ENCODE assay signal across 22 mouse cellular contexts in the genomic region with DNA sequence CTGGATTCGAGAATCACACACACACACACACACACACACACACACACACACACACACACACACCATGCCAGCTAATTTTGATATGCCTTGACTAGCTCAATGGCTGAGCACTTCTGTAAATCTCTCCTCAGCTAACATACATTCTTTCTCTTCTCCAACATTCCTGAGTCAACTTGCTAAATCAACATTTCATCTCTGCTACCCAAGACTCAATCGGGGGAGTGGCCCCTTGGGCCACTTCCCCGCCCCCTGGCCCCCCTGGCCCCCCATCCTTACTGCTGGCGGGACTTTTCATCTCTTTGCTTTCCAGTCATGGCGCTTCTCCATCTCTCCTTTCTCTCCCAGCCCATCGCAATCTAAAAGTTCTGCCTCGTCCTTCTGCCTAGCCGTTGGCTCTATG. TPM values are rescaled to one million over a fixed set of nuclear protein-coding genes. Genes with fewer than 3 reads are reported as not detected.
"Had no signal": no experiment of that assay in that cellular context is flagged by ENCODE, and none has a peak within 500 bp of the region (broad histone marks: within the 10 kb centered on the region; RNA-seq: fewer than 3 reads in every experiment).

No protein-coding gene starts in this region.

- DNase-seq: liver; liver, embryonic 13.5 days; liver, postnatal 0 days; lung, postnatal 14 days; lung, postnatal 36 days; right cerebral cortex, postnatal 14 days; thymus, adult 2 months; thymus, postnatal 25 days; thymus, postnatal 4 days had no signal

- H3K9me3 ChIP-seq: liver, embryonic 13.5 days; liver, embryonic 15.5 days; megakaryocyte, embryonic 14.5 days; midbrain, embryonic 13.5 days; midbrain, embryonic 15.5 days; neural tube, embryonic 12.5 days had no signal

- H3K4me2 ChIP-seq: liver, embryonic 11.5 days; liver, embryonic 13.5 days; liver, embryonic 15.5 days; midbrain, embryonic 13.5 days; midbrain, embryonic 15.5 days; neural tube, embryonic 12.5 days had no signal

- H3K4me1 ChIP-seq: liver, embryonic 13.5 days; liver, embryonic 15.5 days; megakaryocyte, embryonic 14.5 days; midbrain, embryonic 15.5 days; neural tube, embryonic 12.5 days had no signal

- H3K36me3 ChIP-seq: liver, embryonic 13.5 days; liver, embryonic 15.5 days; midbrain, embryonic 13.5 days; midbrain, embryonic 15.5 days; neural tube, embryonic 12.5 days had no signal

- H3K27me3 ChIP-seq: liver, embryonic 13.5 days; liver, embryonic 15.5 days; midbrain, embryonic 13.5 days; midbrain, embryonic 15.5 days; neural tube, embryonic 12.5 days had no signal

- H3K27ac ChIP-seq: liver, embryonic 13.5 days; liver, embryonic 15.5 days; macrophage; midbrain, embryonic 13.5 days; midbrain, embryonic 15.5 days; neural tube, embryonic 12.5 days had no signal

- ATAC-seq: liver, postnatal 0 days; midbrain, embryonic 13.5 days; midbrain, embryonic 15.5 days had no signal

- H3K9ac ChIP-seq: liver, embryonic 13.5 days; liver, embryonic 15.5 days; liver, postnatal 0 days; midbrain, embryonic 13.5 days; midbrain, embryonic 15.5 days; neural tube, embryonic 12.5 days had no signal

- H3K4me3 ChIP-seq: liver, embryonic 13.5 days; liver, embryonic 15.5 days; megakaryocyte, embryonic 14.5 days; midbrain, embryonic 13.5 days; midbrain, embryonic 15.5 days; neural tube, embryonic 12.5 days had no signal

RNA-seq across cellular contexts. Expression of a gene that starts 13.2 kb away (rescaled TPM):
- polyA plus RNA-seq: liver, embryonic 11.5 days; liver, embryonic 13.5 days; liver, embryonic 15.5 days; liver, postnatal 0 days; macrophage; midbrain, embryonic 13.5 days; midbrain, embryonic 15.5 days; midbrain, postnatal 0 days; neural tube, embryonic 12.5 days; neural tube, embryonic 14.5 days; spleen, adult 2 months; stomach, embryonic 16.5 days; thymus, adult 2 months; urinary bladder, adult 2 months had no signal

RNA-seq across cellular contexts. Expression of a gene that starts 19.0 kb away (rescaled TPM):
- polyA plus RNA-seq: liver, embryonic 11.5 days; liver, embryonic 13.5 days; liver, embryonic 15.5 days; liver, postnatal 0 days; macrophage; midbrain, embryonic 13.5 days; midbrain, embryonic 15.5 days; midbrain, postnatal 0 days; neural tube, embryonic 12.5 days; neural tube, embryonic 14.5 days; stomach, embryonic 16.5 days; testis, adult 2 months had no signal
